Mouse (Mus musculus): Measurements from ENCODE around the gene Rps2. TPM values are rescaled to one million over a fixed set of nuclear protein-coding genes. Genes with fewer than 3 reads are reported as not detected.
A peak's percentile ranks its signal among the peaks of the same experiment; 100 is the strongest.

Rps2 gene
- polyA plus RNA-seq, 1 experiment from 2014 or later, result 1,571 TPM

DNA sequence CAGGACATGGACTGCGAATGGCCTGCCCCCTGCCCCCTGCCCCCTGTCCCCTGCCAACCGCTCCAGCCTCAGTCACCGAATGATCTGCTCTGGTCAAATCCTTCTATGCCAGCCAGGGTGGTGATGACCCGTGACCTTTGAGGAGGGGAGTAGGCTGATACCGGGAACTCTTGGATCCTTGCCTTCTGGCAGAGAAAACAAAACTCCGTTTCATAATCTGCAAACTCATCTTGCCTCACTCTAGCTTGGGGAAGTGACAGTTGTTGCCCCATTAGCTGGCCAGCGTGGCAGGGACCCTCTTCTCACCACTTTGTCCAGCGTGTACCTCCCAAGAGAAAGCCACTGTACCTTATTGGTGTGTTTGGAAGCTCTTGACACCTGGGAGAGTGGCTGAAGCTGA is 24.4 kb downstream of the Rps2 start:
- DNase-seq (ENCODE audit: low spot score) (no peak), ATAC-seq (ENCODE audit: low read depth) (no peak)
- no peak overlapping the region for H3K27ac ChIP-seq (replicated peaks; ENCODE audit: low read depth, low read length)
- no peak overlapping the region for H3K9ac ChIP-seq (ENCODE audit: low read depth, low read length)
- H3K36me3 ChIP-seq (ENCODE audit: control insufficient read depth, insufficient read depth, low read length), result 0 out of 2 replicates have a peak, but pooled peaks cover 10% of the 10 kb centered on the region
- WGBS, result 80% methylated on average over 8 of the region's 8 CpGs
- H3K4me1 ChIP-seq (ENCODE audit: control insufficient read depth, insufficient read depth, low read length), result peaks cover 8% of the 10 kb centered on the region
- H3K27me3 ChIP-seq (replicated peaks; ENCODE audit: control insufficient read depth, insufficient read depth, low read length), result no peaks in the 10 kb centered on the region
- H3K4me2 ChIP-seq (ENCODE audit: low read depth, low read length), result no peak overlapping the region
- H3K9me3 ChIP-seq (ENCODE audit: control insufficient read depth, low read length), result no peaks in the 10 kb centered on the region
- no peak overlapping the region for H3K4me3 ChIP-seq (ENCODE audit: low read depth, low read length)

DNA sequence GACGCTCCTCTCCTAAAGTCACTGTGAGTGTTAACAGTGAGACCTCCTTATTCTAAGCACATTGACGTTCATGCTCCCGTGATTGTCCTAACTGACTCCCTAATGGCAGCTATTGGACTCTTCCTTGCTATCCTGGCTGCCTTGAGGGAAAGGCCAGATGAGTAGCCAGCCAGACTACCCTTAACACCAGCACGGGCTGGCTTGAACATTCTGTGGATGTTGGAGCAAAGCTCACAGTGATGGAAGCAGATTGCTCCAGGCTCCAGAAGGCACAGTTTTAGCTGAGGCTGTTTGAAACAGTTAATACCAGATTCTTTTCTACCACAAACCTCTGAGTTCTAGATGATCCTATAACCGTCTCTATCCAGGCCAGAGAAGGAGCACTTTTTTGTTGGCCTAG is 26.0 kb downstream of the Rps2 start:
- H3K4me2 ChIP-seq (ENCODE audit: low read depth, low read length), result no peak overlapping the region
- WGBS, result 78% methylated on average over 5 of the region's 5 CpGs
- DNase-seq (ENCODE audit: low spot score) (no peak), ATAC-seq (ENCODE audit: low read depth) (no peak)
- H3K4me3 ChIP-seq (ENCODE audit: low read depth, low read length), result no peak overlapping the region
- H3K27me3 ChIP-seq (replicated peaks; ENCODE audit: control insufficient read depth, insufficient read depth, low read length), result no peaks in the 10 kb centered on the region
- H3K9ac ChIP-seq (ENCODE audit: low read depth, low read length), result no peak overlapping the region
- 0 out of 2 replicates have a peak, but pooled peaks cover 10% of the 10 kb centered on the region for H3K36me3 ChIP-seq (ENCODE audit: control insufficient read depth, insufficient read depth, low read length)
- H3K9me3 ChIP-seq (ENCODE audit: control insufficient read depth, low read length), result no peaks in the 10 kb centered on the region
- H3K4me1 ChIP-seq (ENCODE audit: control insufficient read depth, insufficient read depth, low read length), result peaks cover 8% of the 10 kb centered on the region; the same call in 1 of the 2 replicates
- no peak overlapping the region for H3K27ac ChIP-seq (replicated peaks; ENCODE audit: low read depth, low read length)

DNA sequence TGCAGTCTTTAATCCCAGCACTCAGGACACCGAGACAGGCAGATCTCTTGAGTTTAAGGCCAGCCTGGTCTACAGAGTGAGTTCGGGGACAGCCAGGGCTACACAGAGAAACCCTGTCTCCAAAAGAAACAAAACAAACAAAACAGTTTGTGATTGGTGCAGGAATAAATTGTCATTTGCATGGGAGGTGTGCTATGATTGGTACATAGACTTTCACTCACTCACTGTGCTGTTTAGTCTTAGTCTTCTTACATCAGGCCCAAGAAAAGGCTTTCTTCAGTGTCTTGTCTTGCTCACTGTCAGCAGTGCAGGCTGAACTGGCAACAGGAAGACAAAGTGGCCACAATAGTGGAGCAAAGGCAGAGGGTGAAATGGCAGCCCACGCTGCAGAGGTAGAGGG is 26.5 kb downstream of the Rps2 start:
- H3K27me3 ChIP-seq (replicated peaks; ENCODE audit: control insufficient read depth, insufficient read depth, low read length), result no peaks in the 10 kb centered on the region
- H3K4me2 ChIP-seq (ENCODE audit: low read depth, low read length), result no peak overlapping the region
- 76% methylated on average over 3 of the region's 3 CpGs for WGBS
- no peak overlapping the region for H3K27ac ChIP-seq (replicated peaks; ENCODE audit: low read depth, low read length)
- ATAC-seq (ENCODE audit: low read depth) (no peak), DNase-seq (ENCODE audit: low spot score) (no peak)
- peaks cover 8% of the 10 kb centered on the region; the same call in 1 of the 2 replicates for H3K4me1 ChIP-seq (ENCODE audit: control insufficient read depth, insufficient read depth, low read length)
- no peaks in the 10 kb centered on the region for H3K9me3 ChIP-seq (ENCODE audit: control insufficient read depth, low read length)
- no peak overlapping the region for H3K4me3 ChIP-seq (ENCODE audit: low read depth, low read length)
- no peak overlapping the region for H3K9ac ChIP-seq (ENCODE audit: low read depth, low read length)
- 0 out of 2 replicates have a peak, but pooled peaks cover 10% of the 10 kb centered on the region for H3K36me3 ChIP-seq (ENCODE audit: control insufficient read depth, insufficient read depth, low read length)

- no peak overlapping the region for H3K4me3 ChIP-seq (ENCODE audit: low read depth, low read length)
- H3K27me3 ChIP-seq (replicated peaks; ENCODE audit: control insufficient read depth, insufficient read depth, low read length), result peaks cover 9% of the 10 kb centered on the region
- no peak overlapping the region for H3K4me2 ChIP-seq (ENCODE audit: low read depth, low read length)
- H3K9me3 ChIP-seq (ENCODE audit: control insufficient read depth, low read length), result no peaks in the 10 kb centered on the region
- H3K36me3 ChIP-seq (ENCODE audit: control insufficient read depth, insufficient read depth, low read length), result 0 out of 2 replicates have a peak, but pooled peaks cover 6% of the 10 kb centered on the region
- no peak overlapping the region for H3K9ac ChIP-seq (ENCODE audit: low read depth, low read length)
- H3K27ac ChIP-seq (replicated peaks; ENCODE audit: low read depth, low read length), result no peak overlapping the region
- WGBS, result 14% methylated on average over 7 of the region's 7 CpGs
- ATAC-seq (ENCODE audit: low read depth) (peak; percentile 89), DNase-seq (ENCODE audit: low spot score) (peak; percentile 94)
- H3K4me1 ChIP-seq (ENCODE audit: control insufficient read depth, insufficient read depth, low read length), result peaks cover 8% of the 10 kb centered on the region; the same call in 1 of the 2 replicates
Observed at GRCm38 (mm10) chr17:24745526-24746497, 27.9 kb downstream of the Rps2 start.

GRCm38 (mm10) chr17:24746986-24747385 is 29.1 kb downstream of the Rps2 start:
- peak; percentile 56 for ATAC-seq (ENCODE audit: low read depth)
- no peak overlapping the region; the same call in 1 of the 2 replicates for H3K9ac ChIP-seq (ENCODE audit: low read depth, low read length)

DNA sequence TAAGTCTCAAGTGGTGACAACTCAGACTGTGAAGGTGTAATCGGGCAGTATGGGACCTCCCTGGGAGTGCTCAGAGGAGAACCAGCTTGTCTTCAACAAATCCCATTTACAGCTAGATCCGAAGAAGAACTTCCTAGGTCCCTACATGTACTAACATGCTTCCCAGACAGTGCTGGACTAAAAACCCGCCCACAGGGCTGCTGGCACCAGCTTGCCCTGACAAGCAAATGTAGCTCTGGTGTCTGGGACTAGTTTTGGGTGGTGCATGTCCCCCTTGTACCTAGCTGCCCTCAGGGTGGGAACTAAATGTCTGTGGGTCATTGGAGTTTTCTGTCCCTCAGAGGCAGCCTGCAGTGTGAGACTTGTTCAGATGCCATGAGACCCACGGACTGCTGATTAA is 33.6 kb downstream of the Rps2 start:
- DNase-seq (ENCODE audit: low spot score) (peak; percentile 47), ATAC-seq (ENCODE audit: low read depth) (no peak)
- Histone ChIP-seq H3K27me3 (replicated peaks; ENCODE audit: control insufficient read depth, insufficient read depth, low read length) (peaks cover 47% of the 10 kb centered on the region), H3K27ac (replicated peaks; ENCODE audit: low read depth, low read length) (no peak overlapping the region), H3K9ac (ENCODE audit: low read depth, low read length) (no peak overlapping the region), H3K4me1 (ENCODE audit: control insufficient read depth, insufficient read depth, low read length) (peaks cover 29% of the 10 kb centered on the region; the same call in 1 of the 2 replicates), H3K36me3 (ENCODE audit: control insufficient read depth, insufficient read depth, low read length) (no peaks in the 10 kb centered on the region), H3K9me3 (ENCODE audit: control insufficient read depth, low read length) (no peaks in the 10 kb centered on the region), H3K4me2 (ENCODE audit: low read depth, low read length) (peak overlapping the region; percentile 18; the same call in 1 of the 2 replicates), H3K4me3 (ENCODE audit: low read depth, low read length) (no peak overlapping the region)
- WGBS, result 20% methylated on average over 4 of the region's 4 CpGs

More at GRCm38 (mm10) chr17:24746986-24747385, 29.1 kb downstream of the Rps2 start:
- Histone ChIP-seq H3K27me3 (replicated peaks; ENCODE audit: control insufficient read depth, insufficient read depth, low read length) (peaks cover 20% of the 10 kb centered on the region), H3K36me3 (ENCODE audit: control insufficient read depth, insufficient read depth, low read length) (no peaks in the 10 kb centered on the region), H3K4me1 (ENCODE audit: control insufficient read depth, insufficient read depth, low read length) (peaks cover 8% of the 10 kb centered on the region; the same call in 1 of the 2 replicates), H3K4me3 (ENCODE audit: low read depth, low read length) (no peak overlapping the region), H3K9me3 (ENCODE audit: control insufficient read depth, low read length) (no peaks in the 10 kb centered on the region), H3K4me2 (ENCODE audit: low read depth, low read length) (no peak overlapping the region), H3K27ac (replicated peaks; ENCODE audit: low read depth, low read length) (peak overlapping the region; percentile 52; the same call in 1 of the 2 replicates)
- WGBS, result 24% methylated on average over 4 of the region's 4 CpGs
- peak; percentile 68 for DNase-seq (ENCODE audit: low spot score)

GRCm38 (mm10) chr17:24752415-24753394 is 34.8 kb downstream of the Rps2 start, which contains the start of gene Hs3st6:
Gene Hs3st6 (plus strand): TSS chr17:24752988.
- peak; percentile 29 for DNase-seq (ENCODE audit: low spot score)
- Histone ChIP-seq H3K9me3 (ENCODE audit: control insufficient read depth, low read length) (no peaks in the 10 kb centered on the region), H3K36me3 (ENCODE audit: control insufficient read depth, insufficient read depth, low read length) (no peaks in the 10 kb centered on the region), H3K4me3 (ENCODE audit: low read depth, low read length) (peak within 1 kb of the TSS; percentile 56), H3K27me3 (replicated peaks; ENCODE audit: control insufficient read depth, insufficient read depth, low read length) (peaks cover 47% of the 10 kb centered on the region), H3K4me1 (ENCODE audit: control insufficient read depth, insufficient read depth, low read length) (peaks cover 21% of the 10 kb centered on the region; the same call in 1 of the 2 replicates), H3K9ac (ENCODE audit: low read depth, low read length) (peak within 1 kb of the TSS; percentile 61), H3K27ac (replicated peaks; ENCODE audit: low read depth, low read length) (no peak within 1 kb of the TSS), H3K4me2 (ENCODE audit: low read depth, low read length) (peak within 1 kb of the TSS; percentile 94)
- peak; percentile 92 for ATAC-seq (ENCODE audit: low read depth)
- WGBS, result under 1% methylated on average over 26 of the region's 82 CpGs

DNA sequence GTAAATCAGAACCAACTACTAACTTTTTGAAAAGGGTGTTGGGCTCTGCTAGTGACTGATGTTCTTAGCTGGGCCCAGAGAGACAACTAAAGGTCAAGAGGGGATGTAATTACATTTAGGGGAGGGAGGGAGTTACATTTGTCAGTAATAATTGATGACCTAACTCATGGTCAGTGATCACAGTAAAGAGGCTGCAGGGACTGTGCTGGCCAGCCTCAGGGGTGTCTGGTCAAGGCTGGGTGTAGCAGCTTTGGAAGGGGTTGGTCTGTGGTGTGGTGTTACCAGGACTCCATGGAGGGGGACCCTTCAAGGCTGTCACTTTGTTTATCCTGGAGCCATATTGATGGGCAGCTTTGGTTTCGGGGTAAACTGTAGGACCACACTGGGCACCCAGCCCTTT is 39.5 kb downstream of the Rps2 start:
- H3K4me2 ChIP-seq (ENCODE audit: low read depth, low read length), result no peak overlapping the region
- no peaks in the 10 kb centered on the region for H3K9me3 ChIP-seq (ENCODE audit: control insufficient read depth, low read length)
- H3K4me1 ChIP-seq (ENCODE audit: control insufficient read depth, insufficient read depth, low read length), result peaks cover 20% of the 10 kb centered on the region; the same call in 1 of the 2 replicates
- H3K36me3 ChIP-seq (ENCODE audit: control insufficient read depth, insufficient read depth, low read length), result no peaks in the 10 kb centered on the region
- peaks cover 26% of the 10 kb centered on the region for H3K27me3 ChIP-seq (replicated peaks; ENCODE audit: control insufficient read depth, insufficient read depth, low read length)
- ATAC-seq (ENCODE audit: low read depth) (no peak), DNase-seq (ENCODE audit: low spot score) (no peak)
- H3K27ac ChIP-seq (replicated peaks; ENCODE audit: low read depth, low read length), result no peak overlapping the region
- H3K9ac ChIP-seq (ENCODE audit: low read depth, low read length), result no peak overlapping the region
- H3K4me3 ChIP-seq (ENCODE audit: low read depth, low read length), result no peak overlapping the region
- 85% methylated on average over 1 of the region's 1 CpGs for WGBS
